Mouse (Mus musculus): ENCODE measurements around the gene Ntrk1. TPM values are rescaled to one million over a fixed set of nuclear protein-coding genes. Genes with fewer than 3 reads are reported as not detected.

The Ntrk1 gene
- polyA plus RNA-seq, 1 experiment from 2014 or later, result 2.6 TPM

DNA sequence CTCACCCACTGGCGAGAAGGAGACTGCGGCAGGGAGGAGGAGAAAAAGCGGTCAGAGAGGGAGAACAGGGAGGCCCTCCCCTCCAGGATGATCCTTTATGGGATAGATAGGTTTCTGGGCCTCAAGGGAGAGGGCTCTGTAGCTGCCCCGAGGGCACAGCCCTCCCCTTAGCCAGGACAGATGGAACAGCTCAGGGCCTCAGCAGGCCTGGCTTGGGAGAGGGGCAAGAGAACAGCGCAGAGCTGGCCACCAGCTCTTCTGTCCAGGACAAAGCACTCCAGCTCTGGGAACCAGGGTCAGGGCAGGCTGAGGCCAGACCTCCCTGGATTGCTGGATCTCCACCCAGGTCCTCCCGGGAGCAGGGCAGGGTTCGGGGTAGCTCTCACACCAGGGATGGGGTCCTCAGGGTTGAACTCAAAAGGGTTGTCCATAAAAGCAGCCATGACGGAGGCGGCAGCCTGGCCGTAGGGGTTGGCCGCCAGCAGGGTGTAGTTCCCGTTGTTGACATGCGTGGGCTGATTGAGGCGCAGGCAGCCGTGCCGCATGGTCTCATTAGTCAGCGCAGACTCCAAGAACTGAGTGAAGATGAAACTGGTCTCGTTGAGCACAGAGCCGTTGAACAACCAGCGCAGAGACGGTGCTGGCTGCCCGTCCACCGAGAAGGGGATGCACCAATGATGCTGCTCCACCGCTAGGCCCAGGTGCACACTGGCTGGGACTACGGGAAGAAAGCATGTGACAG is 11.5 kb downstream of the Ntrk1 start:
- H3K4me3 ChIP-seq, result no peak overlapping the region
- no peak overlapping the region for H3K9ac ChIP-seq
- H3K36me3 ChIP-seq, result no peaks in the 10 kb centered on the region
- WGBS, result 83% methylated on average over 25 of the region's 25 CpGs
- H3K27ac ChIP-seq, result no peak overlapping the region
- peaks cover 11% of the 10 kb centered on the region for H3K4me1 ChIP-seq
- ATAC-seq (ENCODE audit: low FRiP score, low read depth), result no peak
- no peak overlapping the region for H3K4me2 ChIP-seq (replicated peaks)
- H3K9me3 ChIP-seq, result no peaks in the 10 kb centered on the region
- H3K27me3 ChIP-seq, result peaks cover 25% of the 10 kb centered on the region

- Histone ChIP-seq H3K27me3 (peaks cover 55% of the 10 kb centered on the region), H3K27ac (no peak overlapping the region)
- 38% methylated on average over 2 of the region's 2 CpGs for WGBS
These were observed 15.9 kb downstream of the Ntrk1 start for GRCm38 (mm10) chr3:87779086-87779485.

DNA sequence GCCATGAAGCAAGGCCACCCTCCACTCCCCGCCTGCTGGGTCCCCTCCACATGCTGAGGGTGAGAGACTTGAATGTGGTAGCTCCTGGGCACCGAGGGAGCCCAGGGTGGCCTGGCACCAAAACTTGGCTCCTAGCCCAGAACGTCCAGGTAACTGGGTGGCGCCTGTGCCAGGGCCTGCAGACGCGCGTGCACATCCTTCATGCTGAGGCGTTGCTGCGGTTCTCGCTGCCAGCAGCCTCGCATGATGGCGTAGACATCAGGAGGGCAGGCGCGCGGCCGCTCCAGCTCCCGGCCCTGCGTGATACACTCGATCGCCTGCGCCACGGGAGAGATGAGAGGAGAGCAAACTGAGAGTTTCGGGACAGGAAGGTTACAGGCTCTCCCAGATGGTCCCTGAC is 16.7 kb downstream of the Ntrk1 start:
- Histone ChIP-seq H3K9me3 (no peaks in the 10 kb centered on the region), H3K4me3 (no peak overlapping the region), H3K9ac (no peak overlapping the region), H3K36me3 (no peaks in the 10 kb centered on the region), H3K4me2 (replicated peaks) (peak overlapping the region; percentile 2; the same call in 1 of the 2 replicates), H3K4me1 (0 out of 2 replicates have a peak, but pooled peaks cover 3% of the 10 kb centered on the region), H3K27ac (no peak overlapping the region), H3K27me3 (peaks cover 55% of the 10 kb centered on the region)
- ATAC-seq (ENCODE audit: low FRiP score, low read depth), result no peak
- WGBS, result 53% methylated on average over 23 of the region's 23 CpGs

More at GRCm38 (mm10) chr3:87779086-87779485, 15.9 kb downstream of the Ntrk1 start:
- 0 out of 2 replicates have a peak, but pooled peaks cover 3% of the 10 kb centered on the region for H3K4me1 ChIP-seq
- no peaks in the 10 kb centered on the region for H3K9me3 ChIP-seq
- H3K9ac ChIP-seq, result no peak overlapping the region
- H3K4me3 ChIP-seq, result no peak overlapping the region
- H3K4me2 ChIP-seq (replicated peaks), result no peak overlapping the region
- no peaks in the 10 kb centered on the region for H3K36me3 ChIP-seq
- no peak for ATAC-seq (ENCODE audit: low FRiP score, low read depth)

- Histone ChIP-seq H3K4me2 (replicated peaks) (no peak overlapping the region), H3K4me1 (peaks cover 23% of the 10 kb centered on the region), H3K4me3 (no peak overlapping the region), H3K27me3 (peaks cover 32% of the 10 kb centered on the region), H3K36me3 (no peaks in the 10 kb centered on the region), H3K27ac (no peak overlapping the region), H3K9me3 (no peaks in the 10 kb centered on the region), H3K9ac (no peak overlapping the region)
- 59% methylated on average over 6 of the region's 6 CpGs for WGBS
- no peak for ATAC-seq (ENCODE audit: low FRiP score, low read depth)
These were observed 23.9 kb downstream of the Ntrk1 start for GRCm38 (mm10) chr3:87771088-87771487.

- no peak overlapping the region for H3K4me3 ChIP-seq
- H3K9ac ChIP-seq, result no peak overlapping the region
- no peaks in the 10 kb centered on the region for H3K36me3 ChIP-seq
- ATAC-seq (ENCODE audit: low FRiP score, low read depth), result no peak
- H3K27ac ChIP-seq, result no peak overlapping the region
- H3K4me2 ChIP-seq (replicated peaks), result no peak overlapping the region
- peaks cover 25% of the 10 kb centered on the region for H3K27me3 ChIP-seq
- peaks cover 31% of the 10 kb centered on the region for H3K4me1 ChIP-seq
- H3K9me3 ChIP-seq, result no peaks in the 10 kb centered on the region
- 0% methylated on average over 4 of the region's 4 CpGs for WGBS
These were observed 24.7 kb downstream of the Ntrk1 start for GRCm38 (mm10) chr3:87770280-87770679.

- Histone ChIP-seq H3K4me2 (replicated peaks) (no peak overlapping the region), H3K36me3 (no peaks in the 10 kb centered on the region), H3K9me3 (no peaks in the 10 kb centered on the region), H3K4me1 (peaks cover 38% of the 10 kb centered on the region), H3K9ac (no peak overlapping the region), H3K4me3 (no peak overlapping the region), H3K27me3 (peaks cover 23% of the 10 kb centered on the region), H3K27ac (no peak overlapping the region)
- 71% methylated on average over 8 of the region's 8 CpGs for WGBS
- no peak for ATAC-seq (ENCODE audit: low FRiP score, low read depth)
These were observed 25.5 kb downstream of the Ntrk1 start for GRCm38 (mm10) chr3:87769506-87769905.

GRCm38 (mm10) chr3:87768844-87769243 is 26.1 kb downstream of the Ntrk1 start:
- Histone ChIP-seq H3K9me3 (no peaks in the 10 kb centered on the region), H3K4me3 (peak overlapping the region; percentile 52), H3K36me3 (no peaks in the 10 kb centered on the region), H3K9ac (peak overlapping the region; percentile 65), H3K4me1 (peaks cover 45% of the 10 kb centered on the region), H3K4me2 (replicated peaks) (peak overlapping the region; percentile 70), H3K27me3 (peaks cover 22% of the 10 kb centered on the region), H3K27ac (peak overlapping the region; percentile 17; the same call in 1 of the 2 replicates)
- peak; percentile 49 for ATAC-seq (ENCODE audit: low FRiP score, low read depth)
- under 1% methylated on average over 37 of the region's 37 CpGs for WGBS

- H3K36me3 ChIP-seq, result no peaks in the 10 kb centered on the region
- no peak for ATAC-seq (ENCODE audit: low FRiP score, low read depth)
- H3K4me2 ChIP-seq (replicated peaks), result peak overlapping the region; percentile 70
- H3K4me1 ChIP-seq, result peaks cover 49% of the 10 kb centered on the region
- H3K4me3 ChIP-seq, result peak overlapping the region; percentile 52
- 42% methylated on average over 6 of the region's 6 CpGs for WGBS
- H3K27me3 ChIP-seq, result peaks cover 22% of the 10 kb centered on the region
- H3K9ac ChIP-seq, result peak overlapping the region; percentile 65
- no peaks in the 10 kb centered on the region for H3K9me3 ChIP-seq
- peak overlapping the region; percentile 17; the same call in 1 of the 2 replicates for H3K27ac ChIP-seq
These were observed 26.5 kb downstream of the Ntrk1 start for GRCm38 (mm10) chr3:87768431-87768830.

DNA sequence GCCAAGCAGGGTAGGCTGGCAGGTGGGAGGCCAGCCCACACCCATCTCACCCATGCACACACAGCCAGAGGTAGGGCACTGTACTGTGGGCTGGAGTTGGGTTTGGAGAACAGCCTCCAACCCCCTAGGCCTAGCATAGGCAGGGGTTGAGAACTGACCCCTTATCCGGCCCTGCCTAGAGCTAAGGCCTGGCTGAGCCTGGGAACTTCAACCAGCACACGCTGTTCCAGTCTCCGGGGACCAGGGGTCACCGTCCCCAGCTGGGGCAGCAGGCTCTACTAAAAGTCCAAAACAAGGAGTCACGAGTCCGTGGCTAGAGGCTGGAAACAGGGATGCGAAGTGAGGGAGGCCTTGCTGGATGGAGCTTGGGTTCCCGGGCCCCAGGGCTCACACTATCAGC is 27.2 kb downstream of the Ntrk1 start:
- peak overlapping the region; percentile 17; the same call in 1 of the 2 replicates for H3K27ac ChIP-seq
- 70% methylated on average over 8 of the region's 8 CpGs for WGBS
- peaks cover 22% of the 10 kb centered on the region for H3K27me3 ChIP-seq
- H3K9ac ChIP-seq, result peak overlapping the region; percentile 65
- peaks cover 56% of the 10 kb centered on the region for H3K4me1 ChIP-seq
- no peak for ATAC-seq (ENCODE audit: low FRiP score, low read depth)
- H3K4me3 ChIP-seq, result peak overlapping the region; percentile 52
- H3K9me3 ChIP-seq, result no peaks in the 10 kb centered on the region
- peak overlapping the region; percentile 70 for H3K4me2 ChIP-seq (replicated peaks)
- no peaks in the 10 kb centered on the region for H3K36me3 ChIP-seq

- Histone ChIP-seq H3K9me3 (no peaks in the 10 kb centered on the region), H3K4me3 (no peak overlapping the region), H3K36me3 (no peaks in the 10 kb centered on the region), H3K4me1 (peaks cover 71% of the 10 kb centered on the region), H3K27ac (no peak overlapping the region), H3K9ac (no peak overlapping the region), H3K27me3 (0 out of 2 replicates have a peak, but pooled peaks cover 12% of the 10 kb centered on the region), H3K4me2 (replicated peaks) (no peak overlapping the region)
- ATAC-seq (ENCODE audit: low FRiP score, low read depth), result no peak
- 77% methylated on average over 3 of the region's 3 CpGs for WGBS
These were observed 28.7 kb downstream of the Ntrk1 start for GRCm38 (mm10) chr3:87766284-87766667.

DNA sequence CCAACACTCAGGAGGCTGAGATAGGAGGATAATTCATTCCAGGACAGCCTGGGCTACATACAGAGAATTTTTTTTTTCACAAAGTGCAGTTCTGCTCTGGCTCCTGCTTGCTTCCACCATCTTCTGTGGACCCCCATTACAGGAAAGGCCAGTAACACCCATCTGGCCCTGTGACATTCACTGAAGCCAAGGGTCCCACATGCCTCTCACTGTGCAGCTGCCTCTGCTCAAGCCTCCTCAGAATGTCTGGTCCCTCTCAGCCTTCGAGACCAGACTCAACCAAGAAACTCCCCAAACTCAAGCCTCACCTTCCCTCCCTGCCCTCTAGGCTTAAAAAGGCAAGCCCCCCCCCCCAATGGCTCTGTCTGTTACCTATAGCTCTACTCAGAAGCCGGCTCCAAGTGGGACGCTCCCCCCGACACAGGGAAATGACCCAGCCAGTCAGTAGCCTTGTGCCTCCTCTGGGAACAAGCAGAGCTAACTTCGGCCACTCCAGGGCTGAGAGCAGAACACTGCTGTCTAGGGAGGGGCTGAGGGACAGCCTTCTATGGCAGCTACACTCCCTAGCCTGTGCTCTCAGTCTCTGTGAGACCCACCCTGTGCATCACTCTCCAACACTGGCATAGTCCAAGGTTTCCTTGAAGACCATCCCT is 29.2 kb downstream of the Ntrk1 start:
- Histone ChIP-seq H3K27ac (peak overlapping the region; percentile 92; the same call in 1 of the 2 replicates), H3K4me1 (peaks cover 73% of the 10 kb centered on the region), H3K4me2 (replicated peaks) (peak overlapping the region; percentile 56), H3K27me3 (0 out of 2 replicates have a peak, but pooled peaks cover 9% of the 10 kb centered on the region), H3K9ac (no peak overlapping the region), H3K4me3 (no peak overlapping the region), H3K36me3 (no peaks in the 10 kb centered on the region), H3K9me3 (no peaks in the 10 kb centered on the region)
- WGBS, result 63% methylated on average over 5 of the region's 5 CpGs
- ATAC-seq (ENCODE audit: low FRiP score, low read depth), result no peak

DNA sequence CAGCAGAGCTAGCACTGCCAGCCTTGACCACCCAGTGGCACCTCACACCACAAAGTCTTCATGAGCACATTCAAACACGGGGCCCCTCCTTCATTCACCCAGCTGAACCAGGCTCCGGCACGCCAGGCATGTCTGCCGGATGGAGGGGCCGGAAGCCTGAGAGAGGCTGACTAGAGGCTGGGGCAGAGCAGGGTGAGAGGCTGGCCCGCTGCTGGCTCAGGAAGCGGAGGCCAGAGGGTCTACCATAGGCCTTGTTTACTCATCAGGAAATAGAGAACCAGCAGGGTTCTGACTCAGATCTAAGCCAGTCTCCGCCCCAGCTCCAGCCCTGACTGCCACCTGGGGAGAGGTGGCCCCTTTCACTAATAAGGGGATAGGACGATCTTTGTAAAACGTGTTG is 29.9 kb downstream of the Ntrk1 start:
- no peak for ATAC-seq (ENCODE audit: low FRiP score, low read depth)
- Histone ChIP-seq H3K4me1 (peaks cover 73% of the 10 kb centered on the region), H3K4me3 (no peak overlapping the region), H3K9me3 (no peaks in the 10 kb centered on the region), H3K36me3 (no peaks in the 10 kb centered on the region), H3K9ac (peak overlapping the region; percentile 36), H3K27me3 (0 out of 2 replicates have a peak, but pooled peaks cover 6% of the 10 kb centered on the region), H3K4me2 (replicated peaks) (peak overlapping the region; percentile 56), H3K27ac (peak overlapping the region; percentile 92)
- WGBS, result 13% methylated on average over 10 of the region's 10 CpGs
